Mouse (Mus musculus): ENCODE results near the gene Phgdh. TPM values are rescaled to one million over a fixed set of nuclear protein-coding genes. Genes with fewer than 3 reads are reported as not detected.
A peak's percentile ranks its signal among the peaks of the same experiment; 100 is the strongest.

The Phgdh gene
- polyA plus RNA-seq, 1 experiment = 125 TPM

GRCm38 (mm10) chr3:98355344-98356025 is 15.7 kb upstream of the Phgdh start:
- H3K4me1 ChIP-seq (ENCODE audit: control insufficient read depth, insufficient read depth, low read length) = no peaks in the 10 kb centered on the region
- no peak for TF ChIP-seq CTCF (IDR thresholded peaks at IDR 0.05; ENCODE audit: low read depth, low read length)
- H3K4me3 ChIP-seq (ENCODE audit: low read depth, low read length) = no peak overlapping the region
- H3K27me3 ChIP-seq (ENCODE audit: control insufficient read depth, insufficient read depth, low read length, poor library complexity, severe bottlenecking) = no peaks in the 10 kb centered on the region
- no peaks in the 10 kb centered on the region for H3K36me3 ChIP-seq (ENCODE audit: control insufficient read depth, insufficient read depth, low read length, poor library complexity, severe bottlenecking)
- H3K9ac ChIP-seq (ENCODE audit: low read depth, poor library complexity, severe bottlenecking) = no peak overlapping the region
- H3K27ac ChIP-seq (ENCODE audit: insufficient read depth, low read length) = no peak overlapping the region
- H3K9me3 ChIP-seq (replicated peaks; ENCODE audit: control insufficient read depth, insufficient read depth, low read length, poor library complexity, severe bottlenecking) = no peaks in the 10 kb centered on the region

DNA sequence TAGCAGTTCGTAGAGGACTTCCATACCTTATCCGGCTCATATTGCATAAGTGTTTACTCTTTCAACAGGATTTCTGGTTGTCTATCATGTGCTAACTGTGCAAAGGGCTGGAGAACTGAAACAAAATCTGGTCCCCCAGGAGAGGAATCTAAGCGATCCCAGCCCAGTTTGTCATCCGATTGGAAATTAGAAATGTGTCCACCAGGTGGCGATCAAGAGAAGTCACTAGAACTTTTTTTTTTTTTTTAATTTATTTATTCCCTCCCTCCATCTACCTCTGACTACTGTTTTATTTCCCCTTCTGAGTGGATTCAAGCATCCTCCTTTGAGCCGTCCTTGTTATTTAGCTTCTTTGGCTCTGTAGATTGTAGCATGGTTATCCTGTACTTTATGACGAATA is 14.1 kb upstream of the Phgdh start:
- Histone ChIP-seq H3K36me3 (ENCODE audit: control insufficient read depth, insufficient read depth, low read length, poor library complexity, severe bottlenecking) (no peaks in the 10 kb centered on the region), H3K9me3 (replicated peaks; ENCODE audit: control insufficient read depth, insufficient read depth, low read length, poor library complexity, severe bottlenecking) (no peaks in the 10 kb centered on the region), H3K27me3 (ENCODE audit: control insufficient read depth, insufficient read depth, low read length, poor library complexity, severe bottlenecking) (no peaks in the 10 kb centered on the region), H3K9ac (ENCODE audit: low read depth, poor library complexity, severe bottlenecking) (no peak overlapping the region), H3K27ac (ENCODE audit: insufficient read depth, low read length) (no peak overlapping the region), H3K4me3 (ENCODE audit: low read depth, low read length) (no peak overlapping the region), H3K4me1 (ENCODE audit: control insufficient read depth, insufficient read depth, low read length) (peaks cover 3% of the 10 kb centered on the region)
- no peak for TF ChIP-seq POLR2A (IDR thresholded peaks at IDR 0.05; ENCODE audit: insufficient read depth, low read length)
- no peak for TF ChIP-seq EP300 (IDR thresholded peaks at IDR 0.05; ENCODE audit: insufficient read depth, low read depth, low read length)
- no peak for TF ChIP-seq CTCF (IDR thresholded peaks at IDR 0.05; ENCODE audit: low read depth, low read length)

- H3K9me3 ChIP-seq (replicated peaks; ENCODE audit: control insufficient read depth, insufficient read depth, low read length, poor library complexity, severe bottlenecking) = no peaks in the 10 kb centered on the region
- H3K9ac ChIP-seq (ENCODE audit: low read depth, poor library complexity, severe bottlenecking) = peak overlapping the region; percentile 11; the same call in 1 of the 2 replicates
- peak overlapping the region; percentile 94 for H3K27ac ChIP-seq (ENCODE audit: insufficient read depth, low read length)
- TF ChIP-seq CTCF (IDR thresholded peaks at IDR 0.05; ENCODE audit: low read depth, low read length) (no peak), POLR2A (IDR thresholded peaks at IDR 0.05; ENCODE audit: insufficient read depth, low read length) (peak; percentile 37)
- no peaks in the 10 kb centered on the region for H3K27me3 ChIP-seq (ENCODE audit: control insufficient read depth, insufficient read depth, low read length, poor library complexity, severe bottlenecking)
- no peaks in the 10 kb centered on the region for H3K36me3 ChIP-seq (ENCODE audit: control insufficient read depth, insufficient read depth, low read length, poor library complexity, severe bottlenecking)
- peaks cover 6% of the 10 kb centered on the region for H3K4me1 ChIP-seq (ENCODE audit: control insufficient read depth, insufficient read depth, low read length)
- H3K4me3 ChIP-seq (ENCODE audit: low read depth, low read length) = peak overlapping the region; percentile 51
Observed at GRCm38 (mm10) chr3:98348705-98349104, 8.9 kb upstream of the Phgdh start.

DNA sequence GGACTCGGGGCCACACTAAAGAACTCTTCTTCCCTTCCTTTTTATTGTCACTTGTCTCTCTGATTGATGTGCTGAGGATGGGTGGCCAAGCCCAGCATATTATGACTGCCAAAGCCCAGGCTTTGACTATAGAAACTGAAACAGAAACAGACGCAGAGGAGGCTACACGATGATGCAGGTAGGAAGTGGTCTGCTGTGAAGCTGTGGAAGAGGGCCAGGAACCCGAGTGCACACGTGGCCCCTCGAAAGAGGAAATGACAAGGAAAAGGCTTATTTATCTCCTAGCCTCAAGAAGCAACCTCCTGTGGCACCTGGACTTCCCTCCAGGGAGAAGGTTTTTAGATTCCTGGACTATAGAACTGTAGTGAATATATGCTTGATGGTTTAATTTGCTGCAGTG is 8.3 kb upstream of the Phgdh start:
- H3K9ac ChIP-seq (ENCODE audit: low read depth, poor library complexity, severe bottlenecking) = no peak overlapping the region; the same call in 1 of the 2 replicates
- no peaks in the 10 kb centered on the region for H3K9me3 ChIP-seq (replicated peaks; ENCODE audit: control insufficient read depth, insufficient read depth, low read length, poor library complexity, severe bottlenecking)
- peaks cover 6% of the 10 kb centered on the region for H3K4me1 ChIP-seq (ENCODE audit: control insufficient read depth, insufficient read depth, low read length)
- no peak overlapping the region for H3K4me3 ChIP-seq (ENCODE audit: low read depth, low read length)
- H3K27ac ChIP-seq (ENCODE audit: insufficient read depth, low read length) = peak overlapping the region; percentile 94
- no peak for TF ChIP-seq POLR2A (IDR thresholded peaks at IDR 0.05; ENCODE audit: insufficient read depth, low read length)
- TF ChIP-seq CTCF (IDR thresholded peaks at IDR 0.05; ENCODE audit: low read depth, low read length) = no peak
- no peak for TF ChIP-seq EP300 (IDR thresholded peaks at IDR 0.05; ENCODE audit: insufficient read depth, low read depth, low read length)
- H3K36me3 ChIP-seq (ENCODE audit: control insufficient read depth, insufficient read depth, low read length, poor library complexity, severe bottlenecking) = no peaks in the 10 kb centered on the region
- no peaks in the 10 kb centered on the region for H3K27me3 ChIP-seq (ENCODE audit: control insufficient read depth, insufficient read depth, low read length, poor library complexity, severe bottlenecking)

- Histone ChIP-seq H3K9me3 (replicated peaks; ENCODE audit: control insufficient read depth, insufficient read depth, low read length, poor library complexity, severe bottlenecking) (no peaks in the 10 kb centered on the region), H3K36me3 (ENCODE audit: control insufficient read depth, insufficient read depth, low read length, poor library complexity, severe bottlenecking) (no peaks in the 10 kb centered on the region), H3K27ac (ENCODE audit: insufficient read depth, low read length) (no peak overlapping the region), H3K9ac (ENCODE audit: low read depth, poor library complexity, severe bottlenecking) (no peak overlapping the region), H3K4me1 (ENCODE audit: control insufficient read depth, insufficient read depth, low read length) (peaks cover 2% of the 10 kb centered on the region), H3K4me3 (ENCODE audit: low read depth, low read length) (no peak overlapping the region), H3K27me3 (ENCODE audit: control insufficient read depth, insufficient read depth, low read length, poor library complexity, severe bottlenecking) (no peaks in the 10 kb centered on the region)
- TF ChIP-seq EP300 (IDR thresholded peaks at IDR 0.05; ENCODE audit: insufficient read depth, low read depth, low read length) = no peak
- TF ChIP-seq POLR2A (IDR thresholded peaks at IDR 0.05; ENCODE audit: insufficient read depth, low read length) = no peak
- TF ChIP-seq CTCF (IDR thresholded peaks at IDR 0.05; ENCODE audit: low read depth, low read length) = no peak
Observed at GRCm38 (mm10) chr3:98343235-98343634, 3.4 kb upstream of the Phgdh start.

DNA sequence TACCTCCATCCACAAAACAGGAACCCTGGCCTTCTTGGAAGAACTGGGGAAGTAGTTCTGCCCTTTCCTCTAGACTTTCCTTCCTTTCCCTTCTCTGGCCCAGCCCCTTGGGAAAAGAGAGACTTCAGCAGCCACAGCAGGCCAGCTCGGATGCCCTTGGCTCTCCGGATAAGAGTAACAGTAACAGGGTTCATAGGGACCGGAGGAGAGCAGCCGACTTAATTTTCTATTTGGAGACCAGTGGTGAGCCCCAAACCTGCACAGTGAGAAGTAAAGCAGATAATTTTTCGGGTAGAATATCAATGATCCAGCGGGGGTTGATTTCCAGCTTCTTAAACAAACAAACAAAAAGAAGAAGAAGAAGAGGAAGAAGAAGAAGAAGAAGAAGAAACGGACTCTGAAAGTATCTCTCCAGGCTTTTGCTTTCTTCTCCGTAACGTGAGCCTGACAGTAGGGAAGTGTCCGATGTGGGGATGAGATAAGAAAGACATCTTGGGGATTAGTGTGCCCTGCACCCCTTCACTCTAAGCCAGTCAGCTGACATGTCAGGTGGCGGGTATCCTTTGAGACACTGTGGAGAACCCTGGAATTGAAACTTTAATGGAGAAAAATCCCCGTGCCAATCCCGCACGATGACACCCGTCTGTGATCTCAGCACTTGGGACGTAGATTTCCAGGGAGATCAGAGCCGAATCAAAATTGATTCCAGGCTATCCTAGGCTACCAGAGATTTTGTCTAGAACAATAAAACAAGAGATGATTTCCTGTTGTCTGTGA is 1.2 kb upstream of the Phgdh start:
- no peak overlapping the region for H3K27ac ChIP-seq (ENCODE audit: insufficient read depth, low read length)
- H3K4me1 ChIP-seq (ENCODE audit: control insufficient read depth, insufficient read depth, low read length) = peaks cover 1% of the 10 kb centered on the region
- no peaks in the 10 kb centered on the region for H3K36me3 ChIP-seq (ENCODE audit: control insufficient read depth, insufficient read depth, low read length, poor library complexity, severe bottlenecking)
- no peaks in the 10 kb centered on the region for H3K9me3 ChIP-seq (replicated peaks; ENCODE audit: control insufficient read depth, insufficient read depth, low read length, poor library complexity, severe bottlenecking)
- H3K27me3 ChIP-seq (ENCODE audit: control insufficient read depth, insufficient read depth, low read length, poor library complexity, severe bottlenecking) = no peaks in the 10 kb centered on the region
- no peak for TF ChIP-seq POLR2A (IDR thresholded peaks at IDR 0.05; ENCODE audit: insufficient read depth, low read length)
- no peak for TF ChIP-seq CTCF (IDR thresholded peaks at IDR 0.05; ENCODE audit: low read depth, low read length)
- TF ChIP-seq EP300 (IDR thresholded peaks at IDR 0.05; ENCODE audit: insufficient read depth, low read depth, low read length) = no peak
- H3K4me3 ChIP-seq (ENCODE audit: low read depth, low read length) = no peak overlapping the region
- H3K9ac ChIP-seq (ENCODE audit: low read depth, poor library complexity, severe bottlenecking) = no peak overlapping the region

Data from ES-Bruce4 (cell line).